Mouse (Mus musculus) G1E (cell line): Measurements from ENCODE around the gene Wdr63.

ENCODE experiments used
- CTCF ChIP-seq: IDR thresholded peaks from 2 replicates; pipeline ENCODE4 v1.5.1; 2012; ENCODE audit warnings: low read depth, low read length, inconsistent platforms, mixed read lengths
- GATA1 ChIP-seq: IDR thresholded peaks from 2 replicates; pipeline ENCODE4 v1.6.1; 2012; ENCODE audit warnings: borderline replicate concordance, low read length, inconsistent platforms, mixed read lengths

- TF ChIP-seq CTCF (no peak), GATA1 (no peak)
Measured at GRCm38 (mm10) chr3:146051277-146052007, 56.5 kb downstream of the Wdr63 start.
